Mouse (Mus musculus): ENCODE measurements around the gene Slitrk4. TPM values are rescaled to one million over a fixed set of nuclear protein-coding genes. Genes with fewer than 3 reads are reported as not detected.

The Slitrk4 gene
- total and polyA plus RNA-seq, 3 experiments, result not detected

DNA sequence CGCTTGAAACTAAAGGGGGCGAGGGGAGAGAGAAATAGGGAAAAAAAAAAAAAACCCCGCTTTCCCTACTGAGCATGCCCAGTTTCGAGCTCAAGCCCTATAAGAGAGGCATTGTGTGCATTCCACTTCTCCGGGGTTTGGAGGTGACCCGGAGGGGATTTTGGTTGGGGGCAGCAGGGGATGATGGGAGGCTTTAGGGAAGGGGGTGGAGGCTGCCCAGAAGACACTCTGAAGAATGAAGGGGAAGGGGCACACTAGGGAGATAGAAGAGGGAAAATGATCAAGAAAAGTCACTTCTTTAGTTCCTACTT lies 1.1 kb upstream of the Slitrk4 start:
- no peaks in the 10 kb centered on the region for H3K79me2 ChIP-seq (replicated peaks; ENCODE audit: control insufficient read depth, extremely low read depth, insufficient read depth, poor library complexity, severe bottlenecking)
- H3K4me3 ChIP-seq (replicated peaks in 1 of 3; ENCODE audit: low read depth in 2 of 3, low read length in 2 of 3, poor library complexity in 1 of 3), result no peak overlapping the region
- in situ Hi-C loops (cut with MboI; ENCODE audit: low pct_ligation_motif_present, low pct_unique_long_range_greater_than_20kb, low sequenced_read_pairs), result no loop called here
- dilution Hi-C loops (cut with MboI; ENCODE audit: extremely low pct_ligation_motif_present, extremely low pct_unique_long_range_greater_than_20kb, low sequenced_read_pairs), result no loop called here
- H3K9me3 ChIP-seq (replicated peaks; ENCODE audit: low read length), result peaks cover 13% of the 10 kb centered on the region
- no peak overlapping the region for H3K4me2 ChIP-seq (ENCODE audit: insufficient read depth, low read depth, poor library complexity, severe bottlenecking)
- H3K36me3 ChIP-seq (replicated peaks in 1 of 2; ENCODE audit: control insufficient read depth in 1 of 2, insufficient read depth in 1 of 2, low read length in 1 of 2), result no peaks in the 10 kb centered on the region
- H3K9ac ChIP-seq (ENCODE audit: insufficient read depth, low read depth), result no peak overlapping the region
- no peaks in the 10 kb centered on the region for H3K4me1 ChIP-seq (ENCODE audit: control insufficient read depth in 1 of 2, insufficient read depth in 2 of 2)
- no peak overlapping the region for H3K27ac ChIP-seq (ENCODE audit: insufficient read depth, low read depth)
- no peak for DNase-seq (ENCODE audit: extremely low read depth)
- TF ChIP-seq POLR2A (IDR thresholded peaks at IDR 0.05; ENCODE audit: low read depth, low read length), result no peak
- TF ChIP-seq TBP (conservative IDR thresholded peaks at IDR 0.05; ENCODE audit: low read depth, low read length), result no peak
- TF ChIP-seq GABPA (IDR thresholded peaks at IDR 0.05; ENCODE audit: insufficient replicate concordance, low read depth, low read length), result no peak
- no peaks in the 10 kb centered on the region for H3K27me3 ChIP-seq (replicated peaks)

- Histone ChIP-seq H3K27ac (ENCODE audit: insufficient read depth, low read depth) (no peak overlapping the region), H3K9me3 (replicated peaks; ENCODE audit: low read length) (peaks cover 13% of the 10 kb centered on the region), H3K9ac (ENCODE audit: insufficient read depth, low read depth) (no peak overlapping the region), H3K4me1 (ENCODE audit: control insufficient read depth in 1 of 2, insufficient read depth in 2 of 2) (no peaks in the 10 kb centered on the region), H3K4me3 (replicated peaks in 1 of 3; ENCODE audit: low read depth in 2 of 3, low read length in 2 of 3, poor library complexity in 1 of 3) (no peak overlapping the region), H3K36me3 (replicated peaks in 1 of 2; ENCODE audit: control insufficient read depth in 1 of 2, insufficient read depth in 1 of 2, low read length in 1 of 2) (no peaks in the 10 kb centered on the region), H3K79me2 (replicated peaks; ENCODE audit: control insufficient read depth, extremely low read depth, insufficient read depth, poor library complexity, severe bottlenecking) (no peaks in the 10 kb centered on the region), H3K4me2 (ENCODE audit: insufficient read depth, low read depth, poor library complexity, severe bottlenecking) (no peak overlapping the region), H3K27me3 (replicated peaks) (no peaks in the 10 kb centered on the region)
- no peak for DNase-seq (ENCODE audit: extremely low read depth)
- in situ Hi-C loops (cut with MboI; ENCODE audit: low pct_ligation_motif_present, low pct_unique_long_range_greater_than_20kb, low sequenced_read_pairs), result no loop called here
- dilution Hi-C loops (cut with MboI; ENCODE audit: extremely low pct_ligation_motif_present, extremely low pct_unique_long_range_greater_than_20kb, low sequenced_read_pairs), result no loop called here
- no peak for TF ChIP-seq EP300 (IDR thresholded peaks at IDR 0.05; ENCODE audit: low read length)
- no peak for TF ChIP-seq E2F4 (IDR thresholded peaks at IDR 0.05; ENCODE audit: insufficient replicate concordance, low read depth, low read length)
- TF ChIP-seq ZC3H11A (IDR thresholded peaks at IDR 0.05; ENCODE audit: low read depth, low read length), result no peak
Observed at GRCm38 (mm10) chrX:64277126-64277990, 562 bp upstream of the Slitrk4 start.

GRCm38 (mm10) chrX:64275501-64276289 lies 1.1 kb downstream of the Slitrk4 start:
- dilution Hi-C loops (cut with MboI; ENCODE audit: extremely low pct_ligation_motif_present, extremely low pct_unique_long_range_greater_than_20kb, low sequenced_read_pairs), result no loop called here
- Histone ChIP-seq H3K9ac (ENCODE audit: insufficient read depth, low read depth) (no peak overlapping the region), H3K27me3 (replicated peaks) (no peaks in the 10 kb centered on the region), H3K79me2 (replicated peaks; ENCODE audit: control insufficient read depth, extremely low read depth, insufficient read depth, poor library complexity, severe bottlenecking) (no peaks in the 10 kb centered on the region), H3K4me1 (ENCODE audit: control insufficient read depth in 1 of 2, insufficient read depth in 2 of 2) (no peaks in the 10 kb centered on the region), H3K36me3 (replicated peaks in 1 of 2; ENCODE audit: control insufficient read depth in 1 of 2, insufficient read depth in 1 of 2, low read length in 1 of 2) (no peaks in the 10 kb centered on the region), H3K4me2 (ENCODE audit: insufficient read depth, low read depth, poor library complexity, severe bottlenecking) (no peak overlapping the region), H3K4me3 (replicated peaks in 1 of 3; ENCODE audit: low read depth in 2 of 3, low read length in 2 of 3, poor library complexity in 1 of 3) (no peak overlapping the region), H3K27ac (ENCODE audit: insufficient read depth, low read depth) (no peak overlapping the region), H3K9me3 (replicated peaks; ENCODE audit: low read length) (peaks cover 15% of the 10 kb centered on the region)
- in situ Hi-C loops (cut with MboI; ENCODE audit: low pct_ligation_motif_present, low pct_unique_long_range_greater_than_20kb, low sequenced_read_pairs), result no loop called here
- no peak for TF ChIP-seq ZKSCAN1 (IDR thresholded peaks at IDR 0.05; ENCODE audit: borderline replicate concordance, low read depth, low read length)
- TF ChIP-seq MAX (IDR thresholded peaks at IDR 0.05; ENCODE audit: low read length), result no peak
- DNase-seq (ENCODE audit: extremely low read depth), result no peak
